Mouse (Mus musculus) CH12.LX (cell line): ENCODE data around the gene Gpr180. TPM values are rescaled to one million over a fixed set of nuclear protein-coding genes. Genes with fewer than 3 reads are reported as not detected.

ENCODE experiments used
- DNase-seq: peaks from one replicate; pipeline ENCODE4 v3.0.0-alpha.2; 2013; ENCODE audit errors: extremely low read depth
- H3K27ac ChIP-seq: 2 replicates; pipeline ENCODE4 v1.5.1; 2012; ENCODE audit warnings: low read depth, mild to moderate bottlenecking, control low read depth, moderate library complexity; ENCODE audit not compliant: insufficient read depth
- H3K27me3 ChIP-seq: replicated peaks from 2 replicates; pipeline ENCODE3; 2012; ENCODE audit warnings: inconsistent platforms
- H3K36me3 ChIP-seq, 2 experiments: replicated peaks in 1 of 2; 2 replicates each; pipeline versions ENCODE3 to v1.6.1; 2012; ENCODE audit warnings: inconsistent platforms in 1 of 2, low read length in 1 of 2, mild to moderate bottlenecking in 1 of 2, mixed read lengths in 1 of 2, moderate library complexity in 1 of 2; ENCODE audit not compliant: control insufficient read depth in 1 of 2, insufficient read depth in 1 of 2
- H3K4me1 ChIP-seq, 2 experiments: 2 replicates each; pipeline ENCODE4 v1.6.1; 2012; ENCODE audit warnings: inconsistent platforms in 1 of 2, moderate library complexity in 1 of 2; ENCODE audit not compliant: insufficient read depth in 2 of 2, control insufficient read depth in 1 of 2
- H3K4me2 ChIP-seq: 2 replicates; pipeline ENCODE4 v1.6.1; 2012; ENCODE audit warnings: low read depth, mild to moderate bottlenecking, control low read depth; ENCODE audit not compliant: poor library complexity, insufficient read depth, severe bottlenecking
- H3K4me3 ChIP-seq, 3 experiments: fragments of 150-350 bp in 1 of 3; sonication (generic) in 1 of 3; replicated peaks in 1 of 3; 2 replicates each; pipeline versions ENCODE3 to v1.5.1; 2011 to 2012; ENCODE audit warnings: low read depth in 2 of 3, low read length in 2 of 3, mild to moderate bottlenecking in 2 of 3, moderate library complexity in 2 of 3, control low read depth in 1 of 3, improper control_type of control experiment in 1 of 3, inconsistent platforms in 1 of 3, mixed read lengths in 1 of 3; ENCODE audit not compliant: poor library complexity in 1 of 3
- H3K79me2 ChIP-seq: replicated peaks from 2 replicates; pipeline ENCODE4 v1.6.1; 2012; ENCODE audit warnings: mild to moderate bottlenecking, moderate library complexity; ENCODE audit not compliant: control insufficient read depth, poor library complexity, insufficient read depth, severe bottlenecking; ENCODE audit errors: extremely low read depth
- H3K9ac ChIP-seq: 2 replicates; pipeline ENCODE4 v1.6.1; 2012; ENCODE audit warnings: low read depth, mild to moderate bottlenecking, control low read depth, moderate library complexity; ENCODE audit not compliant: insufficient read depth
- H3K9me3 ChIP-seq: replicated peaks from 2 replicates; pipeline ENCODE3; 2012; ENCODE audit warnings: low read length, inconsistent platforms, mixed read lengths
- CTCF ChIP-seq, 2 experiments: IDR thresholded peaks in 1 of 2; conservative IDR thresholded peaks in 1 of 2; 2 replicates each; pipeline ENCODE4 v1.5.1; 2011 to 2012; ENCODE audit warnings: low read depth in 2 of 2, low read length in 2 of 2, improper control_type of control experiment in 1 of 2, inconsistent platforms in 1 of 2, mild to moderate bottlenecking in 1 of 2, moderate library complexity in 1 of 2
- ELF1 ChIP-seq: IDR thresholded peaks from 2 replicates; pipeline ENCODE4 v1.6.1; 2014; ENCODE audit warnings: low read depth, mild to moderate bottlenecking, inconsistent platforms, low read length, improper control_type of control experiment
- EP300 ChIP-seq: IDR thresholded peaks from 2 replicates; pipeline ENCODE4 v1.6.1; 2011; ENCODE audit warnings: low read length, improper control_type of control experiment
- ETS1 ChIP-seq: conservative IDR thresholded peaks from 2 replicates; pipeline ENCODE4 v1.6.1; 2012; ENCODE audit warnings: low read depth, mild to moderate bottlenecking, inconsistent platforms, low read length, improper control_type of control experiment, moderate library complexity
- JUND ChIP-seq: conservative IDR thresholded peaks from 2 replicates; pipeline ENCODE4 v1.6.1; 2011; ENCODE audit warnings: low read depth, low read length, improper control_type of control experiment
- MXI1 ChIP-seq: IDR thresholded peaks from 2 replicates; pipeline ENCODE4 v1.6.1; 2011; ENCODE audit warnings: mild to moderate bottlenecking, low read depth, low read length, improper control_type of control experiment
- MYC ChIP-seq: IDR thresholded peaks from 2 replicates; pipeline ENCODE4 v1.6.1; 2011; ENCODE audit warnings: low read depth, mild to moderate bottlenecking, improper control_type of control experiment, low read length
- PAX5 ChIP-seq: IDR thresholded peaks from 2 replicates; pipeline ENCODE4 v1.6.1; 2012; ENCODE audit warnings: low read length, inconsistent platforms, mixed read lengths
- RAD21 ChIP-seq: IDR thresholded peaks from 2 replicates; pipeline ENCODE4 v1.6.1; 2011; ENCODE audit warnings: low read depth, mild to moderate bottlenecking, low read length, improper control_type of control experiment, moderate library complexity
- SMC3 ChIP-seq: IDR thresholded peaks from 2 replicates; pipeline ENCODE4 v1.6.1; 2011; ENCODE audit warnings: low read depth, low read length, improper control_type of control experiment
- USF2 ChIP-seq: conservative IDR thresholded peaks from 2 replicates; pipeline ENCODE4 v1.6.1; 2011; ENCODE audit warnings: low read depth, low read length, improper control_type of control experiment
- ZMIZ1 ChIP-seq: IDR thresholded peaks from 2 replicates; pipeline ENCODE4 v1.6.1; 2012; ENCODE audit warnings: low read depth, mild to moderate bottlenecking, inconsistent platforms, low read length, improper control_type of control experiment
- ZNF384 ChIP-seq: IDR thresholded peaks from 2 replicates; pipeline ENCODE4 v1.6.1; 2012; ENCODE audit warnings: low read depth, low read length, improper control_type of control experiment, inconsistent platforms
- dilution Hi-C: fragments of 300-500 bp; cut with MboI; formaldehyde crosslinking; loops from 2 replicates; pipeline ENCODE4 v1.14.3; 2020; ENCODE audit warnings: low sequenced_read_pairs; ENCODE audit not compliant: extremely low pct_unique_long_range_greater_than_20kb, extremely low pct_ligation_motif_present
- in situ Hi-C: fragments of 300-500 bp; cut with MboI; formaldehyde crosslinking; loops from 3 replicates; pipeline ENCODE4 v1.14.3; 2019; ENCODE audit warnings: low sequenced_read_pairs, low pct_ligation_motif_present, low pct_unique_long_range_greater_than_20kb, mixed read lengths
- polyA plus RNA-seq: library from polyadenylated mRNA; unstranded; fragments of >175 nt; gene quantifications from 2 replicates; pipeline ENCODE4 v1.2.1, GENCODE M21; 2012; ENCODE audit warnings: low read depth; ENCODE audit not compliant: insufficient read length
- total RNA-seq, 2 experiments: library from RNA; depleted of rRNA; stranded (reverse); fragments of 300-350 nt in 1 of 2; fragments of >200 nt in 1 of 2; gene quantifications; 2 replicates each; pipeline ENCODE4 v1.2.3; 2012 to 2014

The Gpr180 gene
- total and polyA plus RNA-seq, 3 experiments: 11.7 to 15.8 (median 14.0) TPM

- H3K9ac ChIP-seq: no peak overlapping the region
- no peak for DNase-seq
- no peak overlapping the region for H3K27ac ChIP-seq
- H3K4me2 ChIP-seq: no peak overlapping the region
- no peaks in the 10 kb centered on the region for H3K36me3 ChIP-seq
- no peaks in the 10 kb centered on the region for H3K4me1 ChIP-seq
- H3K27me3 ChIP-seq: no peaks in the 10 kb centered on the region
- in situ Hi-C loops (no loop called here), dilution Hi-C loops (no loop called here)
- no peak for TF ChIP-seq ZNF384
- no peak for TF ChIP-seq MYC
- no peak for TF ChIP-seq ELF1
- TF ChIP-seq, all 38 proteins: peak for 0
- no peak overlapping the region for H3K4me3 ChIP-seq
- no peaks in the 10 kb centered on the region for H3K79me2 ChIP-seq
- no peaks in the 10 kb centered on the region for H3K9me3 ChIP-seq
These were observed 54.5 kb downstream of the Gpr180 start for GRCm38 (mm10) chr14:118191442-118191841.

GRCm38 (mm10) chr14:118193001-118193628, 56.2 kb downstream of the Gpr180 start:
- Histone ChIP-seq H3K79me2 (no peaks in the 10 kb centered on the region), H3K27ac (no peak overlapping the region), H3K9me3 (no peaks in the 10 kb centered on the region), H3K4me3 (no peak overlapping the region), H3K27me3 (no peaks in the 10 kb centered on the region), H3K4me1 (no peaks in the 10 kb centered on the region), H3K4me2 (no peak overlapping the region), H3K9ac (no peak overlapping the region), H3K36me3 (no peaks in the 10 kb centered on the region)
- dilution Hi-C loops (no loop called here), in situ Hi-C loops (no loop called here)
- no peak for DNase-seq
- TF ChIP-seq PAX5 (no peak), MYC (no peak), ZMIZ1 (no peak), CTCF (conservative IDR thresholded peaks at IDR 0.05 in 1 of 2, IDR thresholded peaks at IDR 0.05 in 1 of 2; ENCODE audit: low read depth in 2 of 2, low read length in 2 of 2) (peak in 1 of 2 experiments; percentile 33; a peak in 2 of 4 replicates), ELF1 (no peak), USF2 (no peak), JUND (no peak), MXI1 (no peak), SMC3 (0 out of 2 replicates have a peak, but pooled peaks have one; percentile 11), RAD21 (peak; percentile 31), EP300 (no peak), ETS1 (no peak)

- H3K27me3 ChIP-seq: no peaks in the 10 kb centered on the region
- no peaks in the 10 kb centered on the region for H3K9me3 ChIP-seq
- TF ChIP-seq ZMIZ1: no peak
- dilution Hi-C loops (no loop called here), in situ Hi-C loops (no loop called here)
- no peaks in the 10 kb centered on the region for H3K4me1 ChIP-seq
- H3K4me2 ChIP-seq: no peak overlapping the region
- no peak overlapping the region for H3K27ac ChIP-seq
- H3K4me3 ChIP-seq: no peak overlapping the region
- H3K79me2 ChIP-seq: no peaks in the 10 kb centered on the region
- no peaks in the 10 kb centered on the region for H3K36me3 ChIP-seq
- H3K9ac ChIP-seq: no peak overlapping the region
- no peak for DNase-seq
These were observed 56.7 kb downstream of the Gpr180 start for GRCm38 (mm10) chr14:118193663-118194062.
